Mouse (Mus musculus) kidney, postnatal 0 days (tissue): ENCODE data around the gene Galnt11. TPM values are rescaled to one million over a fixed set of nuclear protein-coding genes. Genes with fewer than 3 reads are reported as not detected.

ENCODE experiments used
- ATAC-seq: fragments of 200-750 bp; cut with Nextera tagmentation; replicated peaks from 2 replicates; pipeline ENCODE4 v1.8.0; 2017; ENCODE audit warnings: low read depth, moderate number of reproducible peaks, moderate TSS enrichment, moderate library complexity; ENCODE audit not compliant: low FRiP score
- DNase-seq: peaks from one replicate; pipeline ENCODE4 v3.0.0-alpha.2; 2016; ENCODE audit warnings: low spot score
- H3K27ac ChIP-seq: fragments of 300-500 bp; sonication (generic); 2 replicates; pipeline ENCODE4 v1.5.1; 2014; ENCODE audit warnings: mild to moderate bottlenecking
- H3K27me3 ChIP-seq: fragments of 300-500 bp; sonication (generic); 2 replicates; pipeline ENCODE4 v1.6.1; 2014; ENCODE audit warnings: low read length, mixed read lengths; ENCODE audit not compliant: insufficient read depth
- H3K36me3 ChIP-seq: fragments of 300-500 bp; sonication (generic); 2 replicates; pipeline ENCODE4 v1.6.1; 2014; ENCODE audit warnings: low read length, mixed read lengths; ENCODE audit not compliant: insufficient read depth
- H3K4me1 ChIP-seq: fragments of 300-500 bp; sonication (generic); replicated peaks from 2 replicates; pipeline ENCODE4 v1.6.1; 2014; ENCODE audit warnings: antibody characterized with exemption, low read length, mixed read lengths; ENCODE audit not compliant: insufficient read depth
- H3K4me2 ChIP-seq: fragments of 300-500 bp; sonication (generic); 2 replicates; pipeline ENCODE4 v1.6.1; 2014; ENCODE audit warnings: mild to moderate bottlenecking, low read length, moderate library complexity, mixed read lengths
- H3K4me3 ChIP-seq: fragments of 300-500 bp; sonication (generic); replicated peaks from 2 replicates; pipeline ENCODE4 v1.5.1; 2014; ENCODE audit warnings: low read depth, low read length
- H3K9ac ChIP-seq: fragments of 300-500 bp; sonication (generic); 2 replicates; pipeline ENCODE4 v1.6.1; 2014; ENCODE audit warnings: low read depth, low read length
- H3K9me3 ChIP-seq: fragments of 300-500 bp; sonication (generic); replicated peaks from 2 replicates; pipeline ENCODE4 v1.6.1; 2016; ENCODE audit warnings: low read length, inconsistent platforms, mixed read lengths
- CTCF ChIP-seq: IDR thresholded peaks from 2 replicates; pipeline ENCODE4 v1.5.1; 2016; ENCODE audit warnings: antibody characterized with exemption, low read depth, mild to moderate bottlenecking, moderate library complexity
- WGBS: fragments of 180-500 bp; shearing (Covaris S2); extraction: QIAGEN DNeasy Blood & Tissue Kit; methylation state at CpG from one replicate; pipeline ENCODE4 v1.1.7; 2014; 5-methylcytosine and 5-hydroxymethylcytosine counted together
- polyA plus RNA-seq: library from polyadenylated mRNA; unstranded; fragments of >200 nt; fragmentation: Nextera tagmentation; extraction: Ambion mirVana; gene quantifications from 2 replicates; pipeline ENCODE4 v1.2.1, GENCODE M21; 2015

Gene Galnt11
- polyA plus RNA-seq, 1 experiment from 2014 or later, result 212 TPM

GRCm38 (mm10) chr5:25313881-25314280 is 92.2 kb downstream of the Galnt11 start:
- Histone ChIP-seq H3K4me2 (no peak overlapping the region), H3K36me3 (peaks cover 39% of the 10 kb centered on the region), H3K27ac (no peak overlapping the region), H3K4me1 (no peaks in the 10 kb centered on the region), H3K9ac (no peak overlapping the region), H3K9me3 (no peaks in the 10 kb centered on the region), H3K27me3 (no peaks in the 10 kb centered on the region), H3K4me3 (no peak overlapping the region)
- 73% methylated on average over 6 of the region's 6 CpGs for WGBS
- DNase-seq (no peak), ATAC-seq (no peak)
- no peak for TF ChIP-seq CTCF

Other genes with a start within 250 kb of the Galnt11 start
- gene Prkag2, start 121.3 kb upstream of the Galnt11 start, polyA plus RNA-seq, result 36.4 and 39.4 TPM in 2 replicates
- not detected in 2 replicates for gene Galntl5, start 40.4 kb upstream of the Galnt11 start, polyA plus RNA-seq
- 0.74 and 2.2 TPM in 2 replicates for gene E130116L18Rik, start 1.2 kb downstream of the Galnt11 start, polyA plus RNA-seq